Mouse (Mus musculus) thymus, postnatal 0 days (tissue): ENCODE results near the gene Nox1. TPM values are rescaled to one million over a fixed set of nuclear protein-coding genes. Genes with fewer than 3 reads are reported as not detected.
A peak's percentile ranks its signal among the peaks of the same experiment; 100 is the strongest.
"Not testable (repeated sequence)": the region's sequence is repeated elsewhere in the genome, so short reads cannot be mapped to it uniquely, and the experiment has no call there.

Source experiments
- DNase-seq: peaks from one replicate; pipeline ENCODE4 v3.0.0-alpha.2; 2015; ENCODE audit warnings: low spot score
- polyA plus RNA-seq: library from polyadenylated mRNA; unstranded; fragments of >200 nt; fragmentation: Nextera tagmentation; extraction: Ambion mirVana; gene quantifications from 2 replicates; pipeline ENCODE4 v1.2.1, GENCODE M21; 2015

The Nox1 gene
- 0.54 and 0.55 TPM in 2 replicates for polyA plus RNA-seq

DNA sequence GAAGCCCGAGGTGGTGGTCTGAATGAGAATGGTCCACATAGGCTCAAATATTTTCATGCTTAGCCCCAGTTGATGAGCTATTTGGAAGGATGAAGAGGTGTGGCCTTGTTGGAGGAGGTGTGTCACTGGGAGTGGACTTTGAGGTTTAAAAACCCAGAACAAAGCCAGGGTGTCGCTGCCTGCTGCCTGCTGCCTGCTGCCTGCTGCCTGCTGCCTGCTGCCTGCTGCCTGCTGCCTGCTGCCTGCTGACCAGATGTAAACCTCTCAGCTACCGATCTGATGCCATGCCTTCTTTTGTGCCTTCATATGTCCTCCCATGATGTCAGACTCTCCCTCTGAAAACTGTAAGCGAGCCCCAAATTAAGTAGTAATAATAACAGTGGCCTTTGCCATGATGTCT, at the start of gene Nox1:
Gene Nox1, minus strand, starts transcription at position 101 of the 400 bp plus-strand sequence.
- DNase-seq, result no peak

- DNase-seq, result no peak
Observed at GRCm38 (mm10) chrX:134262129-134262528, 40.4 kb upstream of the Nox1 start.

DNA sequence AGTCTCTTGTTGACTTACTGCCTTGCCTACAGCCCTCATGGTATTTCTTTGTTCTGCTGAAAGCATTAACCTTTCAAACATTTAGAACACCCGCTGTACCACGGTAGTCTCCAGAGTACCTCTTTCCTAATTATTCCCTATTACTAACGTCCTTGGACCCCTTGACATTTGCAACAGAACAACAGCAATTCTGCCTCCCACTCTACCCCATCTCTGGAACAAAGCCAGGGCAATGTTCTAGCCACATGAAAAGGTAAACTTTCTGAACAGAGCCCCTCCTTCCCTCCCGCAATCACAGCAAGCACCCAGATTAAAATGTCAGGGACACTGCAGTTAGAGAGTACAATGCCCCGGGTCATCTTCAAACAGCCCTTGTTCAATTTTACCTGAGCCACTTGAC, 39.4 kb upstream of the Nox1 start:
- no peak for DNase-seq

DNA sequence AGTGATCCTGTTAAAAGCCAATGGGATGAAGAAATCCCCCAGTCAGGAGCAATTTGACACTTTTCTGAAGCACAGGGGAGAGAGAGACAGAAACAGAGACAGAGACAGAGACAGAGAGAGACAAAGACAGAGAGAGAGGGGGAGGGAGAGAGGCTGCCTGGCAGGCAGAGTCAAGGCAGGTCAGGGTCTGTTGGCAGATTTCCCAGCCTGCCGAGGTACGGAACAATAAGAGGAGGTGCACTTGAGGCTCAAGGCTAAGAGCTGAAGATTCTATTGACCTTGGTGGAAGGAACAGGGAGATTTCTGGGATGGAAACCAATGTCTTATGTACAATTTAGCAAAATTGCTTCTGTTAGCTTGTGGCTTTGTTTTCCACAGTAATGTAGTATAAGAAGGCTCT, 26.4 kb upstream of the Nox1 start:
- DNase-seq, result no peak

- DNase-seq, result no peak
Observed at GRCm38 (mm10) chrX:134245946-134246345, 24.2 kb upstream of the Nox1 start.

DNA sequence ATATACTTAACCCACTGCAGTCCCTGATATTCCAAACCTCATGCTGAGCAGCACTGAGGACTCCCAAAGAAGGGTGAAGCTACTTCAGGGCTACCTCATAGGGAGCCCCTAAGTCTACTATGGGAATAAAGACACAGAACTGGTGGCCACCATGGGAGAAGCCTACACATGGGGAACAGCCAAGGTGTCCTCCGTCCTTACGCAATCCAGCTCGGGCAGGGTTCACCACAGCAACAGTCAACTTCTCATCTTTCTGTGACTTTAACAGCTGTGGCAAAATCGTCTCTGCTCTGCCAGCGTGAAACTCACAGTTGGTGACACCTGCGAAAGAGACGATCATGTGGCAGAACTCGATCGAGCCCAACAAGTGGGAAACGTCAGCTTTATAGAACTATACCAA, 16.5 kb upstream of the Nox1 start:
- DNase-seq, result peak; percentile 9

GRCm38 (mm10) chrX:134233048-134233447, 11.3 kb upstream of the Nox1 start:
- no peak for DNase-seq

DNA sequence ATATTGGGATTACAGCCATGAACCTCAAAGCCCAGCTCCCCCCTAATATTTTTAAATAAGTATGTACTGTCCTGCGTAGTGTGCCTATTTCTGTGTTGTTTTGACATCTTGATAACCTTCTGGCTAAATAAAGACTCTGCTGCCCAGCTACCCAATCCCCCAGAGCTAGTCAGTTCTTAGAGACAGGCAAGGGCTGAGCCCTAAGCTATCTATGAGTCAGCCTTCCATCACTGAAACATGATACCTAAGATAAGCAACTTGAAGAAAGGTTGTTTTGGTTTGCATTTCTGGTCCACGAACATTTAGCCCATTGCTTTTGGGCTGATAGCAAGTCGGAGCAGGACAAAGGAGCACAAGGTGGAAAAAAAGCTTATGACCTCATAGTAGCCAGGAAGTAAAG, 1.1 kb downstream of the Nox1 start:
- DNase-seq, result no peak

DNA sequence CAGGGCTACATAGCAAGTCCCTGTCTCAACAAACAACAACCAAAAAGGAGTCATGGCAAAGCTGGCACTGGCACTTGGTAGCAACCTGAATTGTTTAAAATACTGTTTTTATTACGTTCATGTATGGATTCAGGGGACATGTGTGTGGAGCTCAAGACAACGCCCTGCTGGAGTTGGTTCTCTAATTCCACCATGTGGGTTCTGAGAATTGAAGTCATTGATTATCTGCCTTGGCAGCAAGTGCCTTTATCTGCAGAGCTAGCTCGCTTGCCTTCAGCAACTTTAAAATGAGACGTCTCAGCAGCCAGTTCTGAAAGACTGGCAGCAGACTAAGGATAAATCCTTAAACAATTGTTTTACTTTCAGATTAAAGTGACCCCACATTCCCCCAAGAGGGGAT, 3.6 kb downstream of the Nox1 start:
- no peak for DNase-seq

GRCm38 (mm10) chrX:134211151-134211642, 10.6 kb downstream of the Nox1 start:
- DNase-seq, result no peak

GRCm38 (mm10) chrX:134208491-134208890, 13.3 kb downstream of the Nox1 start:
- DNase-seq, result no peak

DNA sequence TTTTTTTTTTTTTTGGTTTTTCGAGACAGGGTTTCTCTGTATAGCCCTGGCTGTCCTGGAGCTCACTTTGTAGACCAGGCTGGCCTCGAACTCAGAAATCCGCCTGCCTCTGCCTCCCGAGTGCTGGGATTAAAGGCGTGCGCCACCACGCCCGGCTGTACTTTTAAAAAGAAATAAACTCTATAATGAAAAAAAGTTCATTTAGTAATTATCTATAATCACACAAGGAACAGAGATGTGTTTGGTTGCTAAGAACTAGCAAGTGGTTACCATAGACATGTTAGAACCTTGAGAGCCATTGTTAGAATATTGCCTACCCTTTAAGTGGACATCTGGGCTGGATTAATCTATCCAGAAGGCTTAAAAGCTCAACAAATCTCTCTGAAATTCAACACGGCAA, 34.6 kb downstream of the Nox1 start, which contains the start of gene Arl13a:
Gene Arl13a, plus strand, starts transcription at position 301 of the 400 bp plus-strand sequence.
- DNase-seq, result not testable (repeated sequence)

DNA sequence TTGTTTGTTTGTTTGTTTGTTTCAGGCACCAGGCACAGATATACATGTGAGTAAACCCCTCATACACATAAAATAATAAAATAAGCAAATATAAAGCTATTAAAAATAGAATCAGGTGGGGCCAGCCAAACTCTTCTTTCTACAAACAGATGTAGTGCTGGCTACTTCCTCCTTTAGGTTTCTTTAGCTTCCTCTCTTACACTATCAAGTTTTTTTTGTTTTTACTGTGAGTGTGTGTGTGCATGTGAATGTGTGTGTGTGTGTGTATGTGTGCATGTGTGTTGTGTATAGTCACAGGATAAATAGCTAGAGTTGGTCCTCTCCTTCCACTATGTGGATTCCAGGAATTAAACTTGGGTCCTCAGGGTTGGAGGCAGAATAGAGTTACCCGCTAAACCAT, 47.1 kb downstream of the Nox1 start:
- DNase-seq, result no peak

GRCm38 (mm10) chrX:134170584-134170983, 51.2 kb downstream of the Nox1 start:
- no peak for DNase-seq

DNA sequence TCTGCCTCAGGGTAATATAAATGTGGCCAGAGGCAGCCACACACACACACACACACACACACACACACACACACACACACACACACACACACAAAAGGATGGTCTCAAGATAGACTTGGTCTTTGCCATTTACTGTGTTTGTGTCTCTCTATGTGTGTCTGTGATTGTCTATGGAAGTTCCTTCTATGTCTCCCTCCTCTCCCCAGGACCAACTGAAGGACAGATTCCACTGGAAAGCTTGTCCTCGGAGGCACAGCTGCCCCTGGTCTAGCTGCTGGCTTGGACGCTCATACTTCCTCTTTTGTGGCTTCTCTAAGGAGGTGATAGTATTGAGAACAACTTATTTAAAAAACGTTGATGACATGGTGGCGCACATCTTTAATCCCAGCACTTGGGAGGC, 58.3 kb downstream of the Nox1 start:
- no peak for DNase-seq

DNA sequence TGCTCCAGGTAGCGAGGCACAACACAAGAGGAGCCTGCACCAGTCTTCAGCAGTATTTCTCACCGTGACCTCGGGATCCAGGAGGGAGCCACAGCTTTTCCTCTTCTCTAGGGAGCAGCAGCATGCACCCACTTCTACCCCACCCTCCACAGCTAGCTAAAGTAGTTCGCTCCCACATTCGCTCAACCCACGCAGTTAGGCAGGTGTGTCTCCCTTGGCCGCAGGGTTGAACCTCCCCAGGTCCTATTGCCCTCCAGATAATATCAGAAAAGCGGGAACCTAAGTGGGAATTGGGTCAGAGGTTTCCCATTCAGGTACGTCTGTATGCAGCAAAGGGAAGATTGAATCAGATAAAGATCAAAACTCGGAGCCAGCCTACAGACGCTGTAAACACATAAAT, 58.9 kb downstream of the Nox1 start:
- peak; percentile 33 for DNase-seq

GRCm38 (mm10) chrX:134162043-134162720, 59.6 kb downstream of the Nox1 start, which contains the start of gene Xkrx:
Gene Xkrx, minus strand, starts transcription at chrX:134162076.
- DNase-seq, result peak; percentile 13

- DNase-seq, result no peak
Observed at GRCm38 (mm10) chrX:134160442-134160841, 61.3 kb downstream of the Nox1 start.

DNA sequence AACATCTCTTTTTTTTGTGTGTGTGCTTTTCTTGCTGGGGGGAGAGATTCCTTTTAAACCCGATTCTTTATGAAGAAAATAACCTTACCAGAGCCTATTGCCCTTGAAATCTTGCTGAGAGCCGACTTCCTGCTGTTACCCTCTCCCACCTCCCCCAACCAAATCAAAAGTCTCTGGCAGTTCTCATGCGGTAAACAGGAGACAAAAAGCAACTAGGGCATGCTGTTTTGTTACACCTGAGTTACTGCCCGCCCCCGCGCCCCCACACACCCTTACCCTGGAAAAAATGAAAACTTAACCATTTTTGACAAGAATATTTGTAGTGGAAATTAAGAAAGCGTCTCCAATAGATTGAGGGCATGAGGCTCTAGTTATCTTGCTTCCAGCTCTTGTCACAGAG, 63.6 kb downstream of the Nox1 start:
- peak; percentile 53 for DNase-seq

DNA sequence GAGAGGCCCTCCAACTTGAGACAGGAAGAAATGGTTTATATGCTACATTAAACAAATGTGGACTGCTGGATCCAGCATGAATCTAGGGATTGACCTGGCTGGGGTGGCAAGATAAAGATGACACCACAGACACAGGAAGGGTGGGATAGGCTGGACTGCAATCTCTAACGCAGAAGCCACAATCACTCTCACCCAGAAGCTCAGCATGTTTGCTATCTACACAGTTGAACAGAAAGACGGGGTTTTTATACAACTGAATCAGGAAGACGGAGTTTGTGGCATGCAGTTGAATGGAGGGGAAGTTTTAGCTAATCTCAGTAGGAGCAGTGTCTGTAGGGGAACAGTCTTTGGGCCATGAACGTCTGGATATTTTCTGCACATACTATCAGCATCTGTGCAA, 79.8 kb downstream of the Nox1 start:
- DNase-seq, result no peak

DNA sequence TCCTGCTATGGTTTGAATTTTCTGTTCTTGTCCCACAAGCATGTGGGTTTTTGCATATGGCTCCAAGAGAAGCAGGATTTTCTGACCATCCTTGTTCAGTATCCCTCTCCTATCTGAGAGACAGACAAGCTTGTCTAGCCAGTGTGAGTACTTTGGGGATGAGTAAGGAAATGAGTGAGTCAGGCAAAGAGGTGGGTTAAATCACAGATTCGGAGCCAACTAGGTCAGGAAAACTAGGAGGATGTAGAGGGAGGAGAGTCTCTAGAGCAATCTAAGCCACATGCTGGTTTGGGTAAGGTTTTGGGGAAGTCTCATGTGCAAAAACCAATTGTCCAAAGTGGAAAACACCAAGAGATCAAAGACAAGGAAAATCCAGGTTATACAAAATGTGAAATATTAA, 80.2 kb downstream of the Nox1 start:
- no peak for DNase-seq

DNA sequence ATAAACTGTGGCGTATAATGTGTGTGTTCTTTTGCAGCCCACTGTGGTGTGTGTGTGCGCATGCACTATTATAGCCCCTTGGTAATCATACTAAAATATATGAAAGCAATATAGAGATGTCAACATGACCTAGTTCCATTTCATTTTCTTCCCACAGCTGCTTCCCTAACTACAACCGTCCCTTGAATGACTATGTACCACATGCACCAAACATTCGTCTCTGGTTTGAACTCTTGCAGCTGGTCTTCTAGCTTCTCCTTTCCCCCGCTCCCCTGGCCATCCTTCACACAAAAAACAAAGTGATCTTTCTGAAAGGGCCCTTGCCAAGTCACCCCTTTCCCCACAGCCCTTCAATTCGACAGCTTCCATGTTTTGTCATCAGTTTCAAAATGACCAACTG, 81.7 kb downstream of the Nox1 start:
- DNase-seq, result peak; percentile 41

DNA sequence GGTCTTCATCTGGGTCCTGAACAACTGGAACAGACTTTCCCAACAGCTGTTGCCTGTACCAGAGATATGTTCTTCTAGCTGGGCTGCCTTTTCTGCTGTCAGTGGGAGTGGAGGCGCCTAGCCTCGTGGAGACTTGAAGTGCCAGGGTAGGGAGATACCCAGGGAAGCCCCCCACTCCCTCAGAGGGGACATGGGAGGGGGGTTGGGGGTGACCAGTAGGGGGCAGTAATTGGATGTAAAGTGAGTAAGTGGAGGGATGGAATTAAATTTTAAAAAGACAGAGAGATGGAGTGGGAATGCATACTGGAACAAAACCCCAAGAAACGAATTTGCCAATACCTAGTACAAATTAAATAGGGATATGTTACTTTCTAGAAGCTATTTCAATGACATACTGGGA, 87.9 kb downstream of the Nox1 start:
- DNase-seq, result peak; percentile 33
